Mouse (Mus musculus) right cerebral cortex, postnatal 4 days (tissue): ENCODE measurements around the gene Stk39.

Experiments
- DNase-seq: peaks from one replicate; pipeline ENCODE4 v3.0.0-alpha.2; 2022

The Stk39 gene

DNA sequence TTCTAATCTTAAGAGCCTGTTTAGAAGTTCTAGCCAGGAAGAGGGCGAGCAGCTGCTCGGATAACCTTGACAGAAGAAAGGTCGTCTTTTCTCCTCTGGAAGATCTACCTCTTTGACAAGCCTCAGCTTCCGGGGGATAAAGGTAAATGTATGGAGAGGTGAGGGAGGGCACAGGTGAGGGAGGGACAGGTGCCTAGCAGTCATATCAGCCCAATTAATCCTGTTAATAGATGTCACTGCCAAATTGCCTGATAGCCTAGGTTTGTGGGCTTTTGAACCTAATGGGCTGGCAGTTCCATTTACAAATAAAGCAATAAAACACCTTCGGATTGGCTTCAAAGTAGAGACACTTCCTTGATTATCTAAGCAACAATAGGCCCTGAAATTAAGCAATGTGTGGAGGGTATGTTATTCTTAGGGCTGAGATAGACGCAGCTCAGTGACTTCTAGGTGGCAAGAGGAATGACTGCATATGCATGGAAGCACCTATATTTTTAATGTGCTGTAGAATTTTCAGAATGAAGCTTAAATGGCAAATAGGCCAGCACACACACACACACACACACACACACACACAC lies 14.5 kb downstream of the Stk39 start:
- DNase-seq, result no peak

DNA sequence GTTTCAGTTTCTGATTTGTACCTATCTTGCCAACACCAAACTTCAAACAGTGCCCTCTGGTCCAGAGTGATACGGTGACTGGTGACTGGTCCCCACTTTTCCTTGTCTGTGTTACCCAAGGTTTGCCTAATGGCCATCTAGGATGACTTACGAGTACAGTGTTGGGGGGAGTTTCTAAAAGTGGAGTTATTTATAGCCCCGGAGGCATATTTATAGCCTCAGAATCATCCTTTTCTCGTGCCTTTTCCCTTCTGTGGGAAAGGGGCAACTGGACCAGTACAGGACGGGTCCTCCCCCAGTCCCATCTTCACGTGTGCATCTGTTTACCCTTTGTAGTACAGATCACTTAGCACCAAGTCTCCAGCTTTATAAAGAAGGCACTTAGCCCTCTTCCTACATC lies 15.2 kb downstream of the Stk39 start:
- no peak for DNase-seq

- no peak for DNase-seq
Measured at GRCm38 (mm10) chr2:68452379-68452778, 19.7 kb downstream of the Stk39 start.

DNA sequence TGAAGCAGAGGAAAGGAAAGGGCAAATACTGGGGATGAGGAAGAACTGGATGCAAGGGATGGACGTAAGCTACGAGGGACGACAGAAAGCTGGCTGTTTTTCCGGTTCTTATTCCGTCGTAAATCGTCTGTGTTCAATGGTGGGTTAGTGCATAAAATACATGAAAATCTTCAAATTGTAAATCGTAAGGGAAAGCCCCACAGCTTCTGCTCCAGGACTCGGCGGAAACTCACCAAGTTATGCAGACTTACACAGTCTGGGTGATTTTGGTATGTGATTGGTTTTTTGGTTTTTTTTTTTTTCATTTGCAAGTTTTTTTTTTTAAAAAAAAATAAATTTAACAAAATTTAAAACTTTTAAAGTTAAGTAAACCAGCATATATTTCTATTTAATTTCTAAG lies 24.0 kb downstream of the Stk39 start:
- no peak for DNase-seq

DNA sequence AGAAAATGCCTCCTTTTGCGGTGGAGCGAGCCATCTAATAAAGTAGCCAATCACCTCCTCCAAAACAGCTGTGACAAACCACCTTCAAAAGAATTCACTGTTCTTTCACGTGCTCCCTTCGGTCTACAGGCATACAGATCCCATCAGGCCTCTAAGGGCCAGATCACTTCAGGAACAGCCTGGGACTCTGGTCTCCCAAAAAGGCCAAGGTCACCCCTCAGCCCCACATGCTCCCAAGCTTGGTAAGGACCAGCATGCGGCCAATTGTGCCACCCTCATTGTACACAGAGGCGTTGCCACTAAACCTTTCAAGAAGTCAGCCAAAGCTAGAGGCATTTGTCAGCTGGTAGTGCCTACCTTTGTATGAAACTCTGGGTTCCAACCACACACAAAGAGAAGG lies 28.9 kb downstream of the Stk39 start:
- no peak for DNase-seq

GRCm38 (mm10) chr2:68442113-68442717 lies 29.9 kb downstream of the Stk39 start:
- no peak for DNase-seq

DNA sequence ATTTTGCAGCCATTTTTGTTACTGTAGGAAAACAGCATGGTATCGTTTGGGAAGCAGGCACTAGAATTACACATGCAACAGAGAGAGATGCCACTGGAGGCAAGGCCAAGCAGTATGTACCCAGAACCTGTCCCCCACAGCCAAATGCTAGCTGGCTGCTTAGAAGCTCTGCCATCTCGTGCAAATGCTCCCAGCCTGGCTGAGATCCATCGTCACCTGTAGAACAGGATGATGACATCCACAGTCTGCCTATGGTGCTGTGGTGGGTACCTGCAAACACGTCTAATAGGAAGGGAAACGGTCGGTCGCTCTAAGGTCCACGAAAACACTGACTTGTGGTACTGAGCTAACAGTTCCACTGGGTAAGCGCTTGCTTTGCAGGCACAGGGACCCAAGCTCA lies 32.5 kb downstream of the Stk39 start:
- DNase-seq, result no peak

DNA sequence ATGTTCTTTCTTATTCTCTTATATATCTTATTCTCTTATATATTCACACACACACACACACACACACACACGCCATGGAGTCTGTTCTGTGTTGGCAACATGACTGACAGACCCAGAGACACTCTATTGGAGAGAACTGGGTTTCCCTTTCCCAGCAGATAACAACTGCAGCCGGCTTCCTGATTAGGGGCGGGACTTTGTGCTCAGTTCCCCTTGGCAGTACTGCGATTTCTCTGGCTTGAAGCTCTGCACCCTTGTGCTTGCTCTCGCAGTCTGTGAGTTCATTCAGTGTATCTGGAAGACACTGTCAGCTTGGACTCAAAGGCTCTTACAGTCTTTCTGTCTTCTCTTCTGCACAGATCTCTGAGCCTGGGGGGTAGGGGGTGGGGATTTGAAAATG lies 34.1 kb downstream of the Stk39 start:
- no peak for DNase-seq

DNA sequence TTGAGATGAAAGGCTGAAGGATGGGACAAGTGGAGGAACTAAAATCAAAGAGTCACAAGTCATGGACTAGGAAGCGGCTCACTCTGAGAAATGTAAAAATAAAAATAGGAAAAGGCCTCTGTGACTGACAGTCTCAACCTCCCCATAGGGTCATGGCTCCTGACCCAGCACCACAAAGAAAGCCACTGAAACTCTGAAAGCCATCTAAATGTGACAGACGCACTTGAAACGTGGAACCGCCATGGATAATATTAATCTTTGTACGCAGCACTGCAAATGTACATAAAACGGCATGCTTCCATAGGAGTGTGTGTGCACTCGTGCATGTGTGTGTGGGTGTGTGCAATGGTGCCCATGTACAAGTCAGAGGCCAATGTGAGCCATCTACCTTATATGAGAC lies 34.9 kb downstream of the Stk39 start:
- no peak for DNase-seq

- DNase-seq, result no peak
Measured at GRCm38 (mm10) chr2:68436305-68436704, 35.8 kb downstream of the Stk39 start.

DNA sequence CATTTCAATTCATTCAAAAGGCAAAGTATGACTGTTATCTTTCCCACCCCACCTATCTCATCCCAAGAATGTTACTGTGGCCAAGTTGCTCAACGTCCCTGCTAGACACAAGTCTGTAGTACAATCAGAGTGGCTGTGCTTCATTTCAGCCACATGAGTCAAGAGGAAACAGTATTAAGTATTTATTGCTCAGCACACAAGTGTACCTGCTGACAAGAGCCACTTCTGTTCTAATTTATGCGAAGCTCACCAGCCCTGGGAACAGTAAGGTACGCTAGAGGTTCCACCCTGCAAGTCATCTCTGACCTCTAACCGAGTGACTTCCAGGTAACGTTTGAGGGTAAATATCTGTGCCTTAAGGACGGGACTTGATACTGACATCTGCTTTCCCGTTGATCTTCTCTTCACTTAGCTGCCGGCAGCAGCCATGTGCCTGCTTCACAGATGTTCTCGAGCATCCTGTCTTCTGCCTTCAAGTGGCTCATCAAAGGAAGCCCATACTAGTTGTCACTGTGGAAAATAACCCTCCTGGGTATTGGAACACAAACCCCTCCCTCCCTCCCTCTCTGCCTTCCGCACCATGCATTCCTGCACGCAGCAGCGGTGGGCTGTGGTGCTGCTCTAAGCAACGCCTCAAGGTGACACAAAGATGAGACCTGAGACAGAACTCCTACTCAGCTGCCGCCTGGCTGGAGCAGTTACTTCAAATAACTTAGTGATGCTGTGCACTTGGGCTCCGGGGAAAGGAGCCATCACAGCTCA lies 36.4 kb downstream of the Stk39 start:
- no peak for DNase-seq

DNA sequence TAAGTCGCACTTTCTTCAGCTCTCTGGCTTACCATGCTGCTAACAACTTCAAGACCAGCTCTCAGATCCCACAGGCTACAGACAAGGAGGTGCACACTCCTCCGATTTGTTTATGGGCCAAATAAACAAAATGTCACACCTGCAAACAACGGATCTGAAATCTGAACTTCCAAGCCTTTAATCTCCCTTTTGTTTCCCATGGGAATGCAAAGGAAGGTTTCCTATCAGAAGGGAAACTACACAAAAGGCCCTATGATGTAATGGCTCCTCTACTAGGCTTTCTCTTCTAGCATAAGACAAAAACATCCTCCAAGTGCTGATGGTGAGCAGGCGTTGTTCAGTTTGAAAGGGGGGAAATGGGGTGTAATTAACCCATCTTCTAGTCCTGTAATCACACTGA lies 37.1 kb downstream of the Stk39 start:
- no peak for DNase-seq

GRCm38 (mm10) chr2:68434576-68434975 lies 37.5 kb downstream of the Stk39 start:
- DNase-seq, result no peak

DNA sequence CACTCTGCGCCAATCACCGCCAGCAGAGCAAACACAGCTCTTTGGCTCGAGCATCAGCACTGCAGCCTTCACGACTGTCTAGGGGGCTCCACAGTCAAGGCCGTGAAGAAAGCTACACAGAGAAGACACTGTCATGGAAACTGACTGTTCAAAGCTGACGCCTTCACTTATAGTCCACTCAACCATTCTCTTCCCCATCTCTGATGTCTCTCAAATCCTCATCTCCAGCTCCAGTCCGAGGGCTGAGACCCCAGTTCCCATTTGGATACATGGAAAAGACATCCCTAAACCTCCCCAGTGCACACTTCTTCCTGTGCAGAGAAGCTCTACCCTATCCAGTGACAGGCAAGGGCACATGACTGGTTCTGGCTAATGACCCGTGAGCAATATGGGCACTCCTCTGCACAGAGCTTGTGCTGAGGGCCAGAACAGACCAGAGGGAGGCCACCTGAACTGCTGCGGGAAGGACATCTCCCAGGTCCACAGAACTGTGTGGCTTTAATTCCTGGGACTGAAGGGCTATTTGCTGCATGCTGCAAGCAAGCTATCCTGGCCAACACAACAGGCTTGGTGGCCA lies 38.2 kb downstream of the Stk39 start:
- no peak for DNase-seq

DNA sequence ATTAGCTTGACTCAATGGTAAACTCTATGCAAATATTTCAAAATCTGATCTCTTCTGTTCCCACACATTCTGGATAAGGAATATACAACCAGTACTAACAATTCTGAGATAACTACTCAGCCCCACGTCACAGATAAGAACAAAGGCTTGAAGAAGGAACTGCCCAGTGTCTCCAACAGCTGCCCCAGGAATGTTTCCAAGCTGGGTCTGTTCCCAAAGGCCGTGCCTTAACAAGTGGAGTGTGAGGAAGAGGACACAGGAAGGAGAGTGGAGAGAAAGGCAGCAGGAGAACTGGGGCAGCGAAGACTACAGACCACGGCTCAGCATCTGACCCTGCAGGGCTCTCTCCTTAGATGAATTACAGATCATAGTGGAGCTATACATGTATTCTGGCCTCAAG lies 39.2 kb downstream of the Stk39 start:
- DNase-seq, result no peak

DNA sequence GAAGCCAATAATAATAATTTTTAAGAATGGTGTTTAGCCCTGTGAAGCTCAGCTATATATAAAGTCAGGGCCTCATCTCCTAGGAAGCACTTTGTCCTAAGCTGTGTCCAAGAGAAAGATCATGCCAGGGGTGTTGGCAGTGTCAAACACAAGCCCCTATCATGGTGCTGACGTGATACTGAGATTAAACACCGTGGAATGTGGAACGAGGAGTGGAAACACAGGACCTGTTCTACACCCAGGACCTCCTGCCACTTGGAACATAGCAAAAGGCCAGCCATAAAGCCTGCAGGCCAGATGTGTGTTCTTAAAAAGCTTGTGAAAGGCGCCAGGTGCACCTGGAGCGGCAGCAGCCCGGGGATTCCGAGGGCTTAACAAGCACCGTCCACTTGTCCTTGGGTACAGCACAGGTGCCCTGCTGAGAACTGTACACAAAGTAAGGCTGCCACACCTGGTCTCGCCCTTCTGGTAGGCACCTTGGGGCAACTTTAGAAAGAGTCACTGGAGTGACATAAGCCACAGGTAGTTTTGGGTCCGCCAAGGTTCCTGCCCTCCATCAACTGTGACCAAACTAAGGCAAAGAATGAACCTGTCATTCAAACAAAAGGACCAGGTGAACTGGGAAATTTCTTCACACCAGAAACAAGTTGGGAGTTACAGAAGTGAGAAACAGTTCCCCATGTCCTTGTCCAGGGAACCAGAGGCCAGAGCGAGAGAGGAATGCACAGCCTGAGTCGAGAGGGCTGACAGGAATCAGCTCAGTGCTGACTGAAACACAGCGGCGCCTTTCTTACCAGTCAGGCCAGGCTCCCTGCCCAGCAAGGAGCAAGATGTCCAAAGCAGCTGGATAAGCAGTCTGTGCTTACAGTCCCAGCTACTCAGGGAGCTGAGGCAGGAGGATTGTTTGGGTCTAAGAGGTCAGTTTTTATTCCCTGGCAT lies 40.8 kb downstream of the Stk39 start:
- DNase-seq, result no peak

DNA sequence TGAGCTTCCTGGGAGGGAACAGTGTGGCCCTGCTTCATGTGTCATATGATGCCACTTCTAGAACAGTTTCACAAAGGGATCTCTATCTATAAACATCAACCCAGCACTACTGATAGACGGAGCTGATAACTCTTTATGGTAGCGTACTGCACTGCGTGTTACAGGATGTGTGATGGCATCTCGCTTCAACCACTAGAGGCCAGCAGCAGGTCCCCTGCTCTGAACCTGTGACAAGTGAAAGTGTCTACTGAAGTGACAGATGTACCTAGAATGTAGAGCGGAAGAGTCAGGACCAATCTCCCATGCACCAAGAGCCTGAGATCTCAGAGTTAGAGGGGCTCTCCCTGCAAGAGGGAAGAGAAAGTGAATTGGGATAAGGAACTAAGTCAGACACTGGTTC lies 41.6 kb downstream of the Stk39 start:
- DNase-seq, result no peak

- DNase-seq, result no peak
Measured at GRCm38 (mm10) chr2:68429436-68429835, 42.6 kb downstream of the Stk39 start.

DNA sequence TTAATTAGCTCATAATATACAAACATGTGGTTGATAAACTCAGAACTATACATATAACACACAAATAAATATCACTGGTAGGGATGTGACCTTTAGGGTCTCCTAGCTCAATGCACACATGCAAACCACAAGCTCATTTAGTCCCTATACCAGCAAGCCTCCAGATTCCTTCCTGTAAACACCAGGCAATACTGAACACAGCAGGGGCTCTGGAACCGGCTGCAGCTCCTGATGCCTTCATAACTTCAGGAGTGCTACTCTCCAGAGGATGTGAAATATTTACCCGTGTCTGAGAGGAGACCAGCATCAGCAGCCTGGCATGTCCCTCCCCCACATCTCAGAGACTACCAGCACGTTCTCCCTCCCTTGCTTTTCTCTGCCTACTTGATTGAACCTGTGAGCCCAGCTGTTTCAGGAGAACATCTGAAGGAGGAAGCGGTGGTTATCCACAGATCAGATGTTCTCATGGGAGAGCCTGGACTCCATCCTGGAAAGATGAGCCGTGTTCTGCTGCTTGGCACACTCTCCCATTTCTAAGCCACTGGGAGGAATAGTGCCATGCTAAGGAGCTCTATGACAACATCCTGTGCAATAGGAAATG lies 45.0 kb downstream of the Stk39 start:
- DNase-seq, result no peak

DNA sequence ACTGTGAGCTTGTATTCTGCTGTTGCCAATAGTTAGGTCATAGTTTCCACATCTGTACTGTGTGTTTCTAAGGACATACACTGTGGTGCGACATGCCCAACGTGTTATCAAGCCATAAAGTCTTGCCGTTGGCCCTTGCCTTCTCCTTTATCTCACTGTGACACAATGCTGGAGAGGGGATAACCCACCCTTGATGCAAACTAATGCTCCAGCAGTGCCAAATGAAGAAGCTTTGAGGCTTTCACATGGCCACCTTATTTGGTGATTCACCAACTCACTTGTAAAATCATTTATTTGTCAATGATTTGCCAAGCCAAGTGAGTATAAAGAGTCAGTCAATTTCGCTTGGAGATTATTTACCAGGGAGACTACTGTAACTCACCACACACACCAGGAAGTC lies 46.0 kb downstream of the Stk39 start:
- no peak for DNase-seq

GRCm38 (mm10) chr2:68421002-68421401 lies 51.1 kb downstream of the Stk39 start:
- no peak for DNase-seq

DNA sequence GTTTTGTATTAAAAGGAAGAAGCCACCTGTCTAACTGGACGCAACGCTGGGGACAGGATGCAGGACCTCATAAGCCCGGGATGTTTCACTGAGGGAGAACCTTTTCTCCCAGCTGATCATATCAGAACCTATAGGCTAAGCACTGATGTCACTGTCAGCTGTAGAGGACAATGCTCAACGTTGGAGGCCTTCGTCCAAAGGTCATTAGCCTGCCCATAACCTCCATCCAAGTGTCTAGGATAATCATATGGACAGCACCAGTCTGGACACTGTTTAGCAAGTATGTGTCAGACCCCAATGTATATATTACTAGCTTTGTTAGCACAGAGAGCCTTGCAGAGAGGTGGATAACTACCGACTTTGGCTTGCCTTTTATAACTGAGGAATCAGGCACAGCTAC lies 51.8 kb downstream of the Stk39 start:
- DNase-seq, result no peak

DNA sequence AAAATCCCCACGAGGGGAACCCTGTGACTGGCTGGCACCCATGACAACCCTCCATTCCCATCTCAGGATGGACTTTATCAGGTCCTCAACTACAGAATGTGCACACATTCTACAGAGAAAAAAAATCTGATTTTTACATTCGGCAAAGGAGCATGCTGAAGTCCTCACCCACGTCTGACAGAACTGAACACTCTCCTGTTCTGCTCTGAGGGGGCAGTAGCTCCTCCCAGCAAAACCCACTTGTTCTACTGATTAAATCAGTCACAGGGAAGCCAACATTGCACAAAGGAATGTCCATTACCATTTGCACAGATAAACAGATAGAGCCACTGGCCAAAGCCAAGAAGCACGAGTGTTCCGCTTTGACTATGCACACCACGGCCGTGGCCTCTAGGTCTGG lies 52.3 kb downstream of the Stk39 start:
- DNase-seq, result no peak
